Mouse (Mus musculus) layer of hippocampus, adult 9-11 months (tissue): ENCODE results near the gene Fam78b.

Experiments
- DNase-seq: peaks from one replicate; pipeline ENCODE4 v3.0.0; 2022

Gene Fam78b

GRCm38 (mm10) chr1:167034435-167034834 is 33.2 kb downstream of the Fam78b start:
- DNase-seq = no peak

DNA sequence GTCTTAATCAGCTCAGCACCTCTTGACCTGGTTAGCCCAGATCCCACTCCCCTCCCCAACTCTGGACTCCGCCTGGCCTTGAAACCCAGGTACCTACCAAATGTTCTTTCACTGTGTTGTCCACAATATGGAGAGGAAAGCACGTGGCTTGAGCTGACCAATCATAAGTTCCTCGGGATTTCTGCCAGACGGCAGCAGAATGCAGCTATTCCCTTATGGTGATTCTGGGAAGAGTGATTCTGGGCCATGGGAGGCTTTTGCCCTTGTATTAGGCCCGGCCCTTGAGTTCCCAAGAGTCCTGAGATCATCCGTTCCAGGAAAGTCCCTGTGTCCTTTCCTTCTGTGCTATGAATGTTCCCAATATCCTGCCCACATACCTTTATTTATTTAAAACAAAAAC is 41.3 kb downstream of the Fam78b start:
- no peak for DNase-seq

GRCm38 (mm10) chr1:167046169-167046927 is 45.1 kb downstream of the Fam78b start:
- no peak for DNase-seq

DNA sequence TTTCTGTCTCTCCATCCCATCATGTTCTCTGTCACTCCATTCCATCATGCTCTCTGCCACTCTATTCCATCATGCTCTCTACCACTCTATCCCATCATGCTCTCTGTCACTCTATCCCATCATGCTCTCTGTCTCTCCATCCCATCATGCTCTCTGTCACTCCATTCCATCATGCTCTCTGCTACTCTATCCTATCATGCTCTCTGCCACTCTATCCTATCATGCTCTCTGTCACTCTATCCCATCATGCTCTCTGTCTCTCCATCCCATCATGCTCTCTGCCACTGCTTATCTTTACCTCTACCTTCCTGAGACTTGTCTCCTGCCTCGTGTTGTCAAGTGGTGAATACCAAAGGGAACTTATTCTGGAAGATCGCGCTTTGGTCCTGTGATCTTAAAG is 49.6 kb downstream of the Fam78b start:
- no peak for DNase-seq

DNA sequence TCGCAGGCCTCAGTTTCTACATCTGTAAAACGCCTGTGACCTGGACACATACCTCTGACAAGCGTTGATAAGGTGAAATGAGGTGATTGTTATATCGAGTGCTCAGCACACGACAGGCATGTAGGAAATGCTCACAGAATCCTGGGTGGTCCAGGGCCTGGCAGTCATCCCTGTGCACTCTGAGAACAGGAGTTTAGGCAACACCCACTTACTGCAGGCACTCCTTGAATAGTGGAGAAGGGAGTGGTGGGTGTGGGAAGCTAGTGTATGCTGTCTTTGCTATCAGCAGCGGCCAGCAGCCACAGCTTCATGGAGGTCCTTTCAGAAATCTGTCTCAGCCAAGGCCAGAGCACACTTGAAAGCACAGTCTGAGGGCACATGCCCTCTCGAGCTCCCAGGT is 52.8 kb downstream of the Fam78b start:
- DNase-seq = no peak

DNA sequence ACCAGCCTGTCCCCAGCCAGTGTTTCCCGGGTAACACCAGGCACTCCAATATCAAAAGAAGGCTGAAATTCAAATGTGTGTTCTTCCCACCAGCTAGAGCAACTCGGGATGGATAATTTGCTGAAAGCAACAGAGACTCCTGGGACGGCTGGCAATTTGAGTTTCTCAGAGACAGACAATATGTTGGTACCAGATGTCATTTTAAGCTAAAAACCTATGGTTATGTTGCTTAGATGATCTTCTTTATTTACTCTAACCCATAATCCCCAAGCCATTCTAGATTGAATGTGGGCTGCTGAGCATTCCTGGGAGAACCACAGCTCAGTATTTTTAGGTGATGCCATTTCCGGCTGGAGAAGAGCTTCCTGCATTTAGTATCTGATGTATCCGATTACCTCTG is 56.3 kb downstream of the Fam78b start:
- peak; percentile 29 for DNase-seq

DNA sequence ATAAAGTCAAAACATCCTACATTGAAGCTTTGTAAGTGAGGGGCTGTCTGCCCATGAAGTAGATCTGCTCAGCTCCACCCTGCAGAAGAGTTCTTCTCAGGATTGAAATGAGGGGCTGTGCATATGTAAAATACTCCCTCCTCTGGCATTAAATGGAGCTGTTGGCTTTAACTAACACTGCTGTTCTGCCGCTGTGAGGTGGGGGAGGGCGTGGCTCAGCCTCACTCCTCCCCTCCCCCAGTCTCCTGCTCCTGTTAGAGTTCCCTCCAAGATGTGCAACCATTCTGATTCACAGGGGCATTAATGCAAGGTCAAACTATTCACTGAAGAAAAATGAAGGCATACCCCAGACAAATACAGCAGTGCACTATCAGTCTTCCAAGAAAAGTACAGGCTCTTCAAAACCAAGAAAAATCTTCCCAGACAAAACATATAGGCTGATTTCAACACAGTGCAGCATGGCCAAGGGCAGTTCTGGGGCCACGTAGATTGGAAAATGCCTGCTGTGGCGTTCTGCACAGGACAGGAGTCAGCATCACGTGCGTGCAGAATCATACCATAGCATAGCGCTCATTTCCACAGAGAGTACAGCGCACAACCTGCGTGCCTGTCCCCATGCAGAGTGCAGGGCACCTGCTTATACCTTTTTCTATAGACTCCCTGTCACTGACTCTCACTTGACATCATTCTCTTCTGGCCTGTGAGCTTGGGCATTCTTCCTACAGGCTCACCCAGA is 58.5 kb downstream of the Fam78b start:
- DNase-seq = no peak

- DNase-seq = no peak
These were observed 62.8 kb downstream of the Fam78b start for GRCm38 (mm10) chr1:167063971-167064370.

DNA sequence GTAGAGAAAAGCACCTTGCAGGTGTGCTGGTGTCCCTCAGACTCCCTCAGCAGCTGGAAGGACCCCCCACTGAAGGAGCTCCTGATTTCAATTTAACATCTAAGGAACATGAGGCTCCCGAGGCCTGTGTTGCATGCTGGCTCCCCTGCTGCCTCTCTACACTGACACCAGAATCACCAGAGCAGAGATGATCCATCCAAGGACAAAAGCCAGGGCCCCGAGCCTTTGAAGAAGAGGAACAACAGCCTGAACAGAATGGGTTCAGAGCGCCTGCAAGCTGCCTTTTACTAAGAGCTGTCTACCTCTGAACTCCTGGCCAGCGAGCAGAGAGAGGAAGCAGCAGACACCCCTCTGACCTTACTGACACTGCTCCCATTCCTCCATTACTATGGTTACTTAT is 64.3 kb downstream of the Fam78b start:
- DNase-seq = no peak

DNA sequence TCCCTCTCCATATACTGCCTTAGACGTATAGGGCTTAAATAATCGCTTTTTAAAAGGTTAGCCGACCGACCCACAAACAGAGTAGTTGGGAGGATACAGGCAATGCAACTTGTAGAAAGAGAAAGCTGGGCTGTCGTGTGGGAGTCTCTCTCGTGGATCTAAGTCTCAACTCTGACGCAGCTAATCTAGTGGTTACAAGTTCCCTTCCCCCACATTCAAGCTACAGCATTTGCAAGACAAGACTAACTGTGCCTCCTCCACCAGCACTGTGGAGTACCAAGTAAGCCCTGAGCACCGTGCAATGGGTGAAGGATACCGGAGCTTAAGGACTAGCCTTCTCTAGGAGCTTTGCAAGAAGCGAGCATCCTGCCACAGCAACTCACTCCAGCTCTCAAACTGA is 64.8 kb downstream of the Fam78b start:
- no peak for DNase-seq

- no peak for DNase-seq
These were observed 65.7 kb downstream of the Fam78b start for GRCm38 (mm10) chr1:167066933-167067341.

- no peak for DNase-seq
These were observed 68.5 kb downstream of the Fam78b start for GRCm38 (mm10) chr1:167069741-167070140.

DNA sequence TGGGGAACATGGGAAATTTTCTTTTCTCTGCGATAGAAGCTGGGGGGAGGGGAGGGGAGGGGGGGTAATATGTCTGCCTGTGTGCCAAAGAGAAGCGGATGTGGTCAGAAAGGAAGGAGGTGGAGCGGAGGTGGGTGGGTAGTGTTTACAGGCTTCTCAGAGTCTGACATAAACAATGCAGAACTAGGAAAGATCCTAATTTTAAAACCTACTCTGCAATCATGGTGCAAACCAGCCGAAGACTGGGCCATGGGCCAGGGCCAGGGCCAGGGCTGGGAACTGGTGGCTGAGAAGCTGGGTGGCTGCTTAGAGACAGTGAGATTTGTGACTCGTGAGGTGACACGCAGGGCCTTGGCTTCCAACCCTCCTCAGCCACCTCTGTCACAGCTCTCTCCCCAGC is 69.1 kb downstream of the Fam78b start:
- DNase-seq = peak; percentile 37

DNA sequence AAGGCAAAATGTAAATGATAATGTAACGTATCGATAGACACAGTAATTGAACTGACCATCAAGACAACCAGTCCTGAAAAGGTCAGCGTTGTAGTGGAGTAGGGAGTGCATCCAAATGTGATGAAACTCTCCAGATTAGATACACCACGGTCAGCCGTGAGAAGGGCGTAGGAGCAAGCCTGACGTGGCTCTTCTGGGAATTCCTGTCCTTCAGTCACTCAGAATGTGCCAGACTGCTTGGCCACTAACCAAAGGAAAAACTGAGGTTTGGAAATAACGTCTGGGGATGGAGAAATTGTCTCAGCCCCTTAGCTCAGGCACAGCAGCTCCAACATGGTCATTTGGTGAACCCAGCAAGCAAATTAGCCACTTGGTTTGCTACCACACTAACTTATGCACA is 74.5 kb downstream of the Fam78b start:
- DNase-seq = no peak

GRCm38 (mm10) chr1:167079476-167079875 is 78.3 kb downstream of the Fam78b start:
- DNase-seq = no peak

GRCm38 (mm10) chr1:167081946-167082345 is 80.7 kb downstream of the Fam78b start:
- DNase-seq = no peak

GRCm38 (mm10) chr1:167082506-167083100 is 81.4 kb downstream of the Fam78b start:
- no peak for DNase-seq

DNA sequence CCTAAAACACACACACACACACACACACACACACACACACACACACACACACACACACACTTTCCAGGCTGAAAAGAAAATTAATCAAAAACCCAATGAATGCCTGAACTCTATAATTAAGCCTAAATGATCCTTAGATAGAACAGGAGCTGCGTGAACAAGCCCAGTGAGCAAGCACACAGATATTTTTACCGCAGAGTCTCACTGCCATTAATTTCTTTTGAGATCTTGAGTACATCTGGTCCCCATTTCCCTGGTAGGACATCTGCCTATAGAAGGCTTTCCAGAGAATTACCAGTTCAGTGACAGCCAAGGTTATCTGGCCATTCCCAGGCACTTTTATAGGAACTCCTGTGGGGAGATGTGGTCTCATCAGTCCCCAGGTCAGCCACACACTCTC is 82.0 kb downstream of the Fam78b start:
- no peak for DNase-seq

- no peak for DNase-seq
These were observed 83.1 kb downstream of the Fam78b start for GRCm38 (mm10) chr1:167084330-167084729.

DNA sequence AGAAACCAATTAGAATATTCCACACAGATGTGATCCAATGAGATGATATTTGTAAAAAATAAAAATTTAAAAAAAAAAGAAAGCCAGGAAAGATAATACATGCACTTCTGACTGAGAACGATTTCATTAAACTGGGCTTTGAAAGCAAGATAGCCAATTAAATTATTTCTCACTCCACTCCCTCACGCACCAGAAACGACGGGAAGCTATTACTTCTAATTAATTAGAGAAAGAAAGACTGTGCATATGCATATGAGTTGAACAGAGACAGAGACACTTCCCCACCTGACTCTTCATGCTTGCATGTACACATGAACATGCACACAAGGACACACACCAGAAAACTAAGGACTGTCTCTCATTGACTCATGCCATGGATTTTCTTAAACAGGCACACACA is 84.2 kb downstream of the Fam78b start:
- DNase-seq = no peak

DNA sequence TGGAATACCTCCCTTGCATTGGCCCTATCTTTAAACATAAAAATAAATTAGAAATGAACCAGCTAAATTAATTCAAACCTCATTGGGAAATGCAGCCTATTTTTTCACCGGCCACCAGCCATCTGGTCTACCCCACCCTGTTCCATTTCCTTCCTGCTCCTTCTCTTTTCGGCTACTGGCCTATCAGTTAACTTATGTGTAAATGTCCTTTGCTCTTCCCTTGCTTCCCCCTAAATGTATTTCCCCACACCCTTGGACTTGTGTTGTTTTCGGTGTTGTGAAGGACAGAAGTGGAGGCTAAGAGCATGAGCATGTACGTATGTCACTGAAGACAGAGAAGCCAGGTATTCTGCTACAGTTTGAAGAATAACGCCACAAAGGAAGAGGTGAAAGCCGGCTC is 89.2 kb downstream of the Fam78b start:
- no peak for DNase-seq

- no peak for DNase-seq
These were observed 92.3 kb downstream of the Fam78b start for GRCm38 (mm10) chr1:167093551-167093950.

GRCm38 (mm10) chr1:167094589-167095148 is 93.5 kb downstream of the Fam78b start:
- DNase-seq = no peak

GRCm38 (mm10) chr1:167098741-167099140 is 97.5 kb downstream of the Fam78b start:
- DNase-seq = no peak
